Mouse (Mus musculus) hindbrain, embryonic 11.5 days (tissue): ENCODE results near the gene Gnaq. TPM values are rescaled to one million over a fixed set of nuclear protein-coding genes. Genes with fewer than 3 reads are reported as not detected.

ENCODE experiments used
- ATAC-seq: fragments of 200-750 bp; cut with Nextera tagmentation; 2 replicates; pipeline ENCODE4 v1.8.0; 2017; ENCODE audit warnings: mild to moderate bottlenecking, moderate TSS enrichment, moderate library complexity; ENCODE audit not compliant: low FRiP score
- DNase-seq: peaks from one replicate; pipeline ENCODE4 v3.0.0-alpha.2; 2015; ENCODE audit warnings: low spot score
- H3K27ac ChIP-seq: fragments of 300-500 bp; sonication (generic); 2 replicates; pipeline ENCODE4 v1.5.1; 2014; ENCODE audit warnings: mild to moderate bottlenecking, low read depth, low read length
- H3K27me3 ChIP-seq: fragments of 300-500 bp; sonication (generic); 2 replicates; pipeline ENCODE4 v1.6.1; 2014; ENCODE audit warnings: mild to moderate bottlenecking, low read length, moderate library complexity, mixed read lengths; ENCODE audit not compliant: control insufficient read depth, insufficient read depth
- H3K36me3 ChIP-seq: fragments of 300-500 bp; sonication (generic); 2 replicates; pipeline ENCODE4 v1.6.1; 2014; ENCODE audit warnings: mild to moderate bottlenecking, low read length, moderate library complexity, mixed read lengths; ENCODE audit not compliant: control insufficient read depth, insufficient read depth
- H3K4me1 ChIP-seq: fragments of 300-500 bp; sonication (generic); replicated peaks from 2 replicates; pipeline ENCODE4 v1.6.1; 2014; ENCODE audit warnings: low read length, mixed read lengths; ENCODE audit not compliant: control insufficient read depth, insufficient read depth
- H3K4me2 ChIP-seq: fragments of 300-500 bp; sonication (generic); replicated peaks from 2 replicates; pipeline ENCODE4 v1.6.1; 2014; ENCODE audit warnings: mild to moderate bottlenecking, low read depth, low read length
- H3K4me3 ChIP-seq: fragments of 300-500 bp; sonication (generic); 2 replicates; pipeline ENCODE4 v1.5.1; 2014; ENCODE audit warnings: low read depth, low read length
- H3K9ac ChIP-seq: fragments of 300-500 bp; sonication (generic); 2 replicates; pipeline ENCODE4 v1.6.1; 2014; ENCODE audit warnings: low read depth, low read length
- H3K9me3 ChIP-seq: fragments of 300-500 bp; sonication (generic); 2 replicates; pipeline ENCODE4 v1.6.1; 2016; ENCODE audit warnings: low read length; ENCODE audit not compliant: control insufficient read depth
- WGBS: fragments of 180-500 bp; shearing (Covaris S2); extraction: QIAGEN DNeasy Blood & Tissue Kit; methylation state at CpG from one replicate; pipeline ENCODE4 v1.1.7; 2014; 5-methylcytosine and 5-hydroxymethylcytosine counted together
- polyA plus RNA-seq: library from polyadenylated mRNA; unstranded; fragments of >200 nt; fragmentation: Nextera tagmentation; extraction: Ambion mirVana; gene quantifications from 2 replicates; pipeline ENCODE4 v1.2.1, GENCODE M21; 2014

Gene Gnaq
- polyA plus RNA-seq, 1 experiment from 2014 or later = 23.2 TPM

GRCm38 (mm10) chr19:16133721-16134570 is 1.3 kb downstream of the Gnaq start:
- H3K36me3 ChIP-seq = no peaks in the 10 kb centered on the region
- peak overlapping the region; percentile 99 for H3K9ac ChIP-seq
- no peaks in the 10 kb centered on the region for H3K4me1 ChIP-seq
- no peak for DNase-seq
- peak overlapping the region; percentile 99 for H3K27ac ChIP-seq
- H3K9me3 ChIP-seq = no peaks in the 10 kb centered on the region
- peak; percentile 52 for ATAC-seq
- H3K4me2 ChIP-seq = peak overlapping the region; percentile 35
- peak overlapping the region; percentile 89 for H3K4me3 ChIP-seq
- WGBS = 15% methylated on average over 22 of the region's 25 CpGs
- no peaks in the 10 kb centered on the region for H3K27me3 ChIP-seq

GRCm38 (mm10) chr19:16138064-16138580 is 5.5 kb downstream of the Gnaq start:
- H3K4me2 ChIP-seq = no peak overlapping the region
- DNase-seq = no peak

DNA sequence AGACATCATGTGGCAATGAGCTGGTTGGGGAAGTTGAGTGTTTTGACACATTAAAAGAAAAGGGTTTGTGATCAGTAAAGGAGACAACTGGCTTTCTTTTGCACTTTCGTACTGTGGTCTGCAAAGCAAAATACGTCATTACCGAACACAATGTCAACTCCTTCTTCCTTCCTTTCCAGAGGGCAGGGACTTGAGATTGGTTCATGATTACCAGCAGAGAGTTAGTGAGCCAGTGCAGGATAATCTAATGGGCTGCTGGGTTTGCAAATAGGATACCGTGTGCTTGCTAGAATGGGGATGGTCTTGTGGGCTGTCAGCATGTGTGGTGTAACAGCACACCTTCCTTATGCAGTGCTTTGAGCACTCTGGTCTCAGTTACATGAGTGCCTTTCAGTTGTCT is 8.1 kb downstream of the Gnaq start:
- H3K27me3 ChIP-seq = no peaks in the 10 kb centered on the region
- no peaks in the 10 kb centered on the region for H3K36me3 ChIP-seq
- no peak overlapping the region for H3K9ac ChIP-seq
- H3K9me3 ChIP-seq = no peaks in the 10 kb centered on the region
- no peak for ATAC-seq
- H3K4me1 ChIP-seq = peaks cover 2% of the 10 kb centered on the region; the same call in 1 of the 2 replicates
- H3K4me3 ChIP-seq = no peak overlapping the region
- H3K27ac ChIP-seq = no peak overlapping the region
- WGBS = 74% methylated on average over 4 of the region's 4 CpGs
- no peak for DNase-seq
- H3K4me2 ChIP-seq = no peak overlapping the region

More at GRCm38 (mm10) chr19:16138064-16138580, 5.5 kb downstream of the Gnaq start:
- ATAC-seq = no peak
- H3K9me3 ChIP-seq = no peaks in the 10 kb centered on the region
- H3K9ac ChIP-seq = no peak overlapping the region
- 84% methylated on average over 5 of the region's 5 CpGs for WGBS
- H3K36me3 ChIP-seq = no peaks in the 10 kb centered on the region
- peaks cover 2% of the 10 kb centered on the region; the same call in 1 of the 2 replicates for H3K4me1 ChIP-seq
- no peaks in the 10 kb centered on the region for H3K27me3 ChIP-seq
- no peak overlapping the region for H3K27ac ChIP-seq
- no peak overlapping the region for H3K4me3 ChIP-seq

DNA sequence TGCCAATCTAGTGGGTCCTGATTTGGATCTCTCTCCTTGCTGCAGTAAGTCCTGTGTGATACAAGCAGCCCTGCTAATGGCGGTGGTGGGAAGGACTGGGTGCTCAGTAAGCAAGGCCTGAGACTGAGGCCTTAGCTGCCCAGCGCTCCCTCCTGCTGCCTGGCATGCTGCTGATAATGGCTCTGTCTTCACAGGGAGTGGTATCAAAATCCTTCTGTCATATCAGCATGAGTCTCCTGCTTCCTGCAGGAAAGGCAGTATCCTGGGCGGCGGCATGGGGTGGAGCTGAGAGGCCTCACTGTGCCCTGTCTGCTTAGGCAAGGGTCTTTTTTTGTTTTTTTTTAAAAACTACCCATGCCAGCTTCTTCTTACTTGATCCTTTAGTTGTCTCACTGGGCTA is 9.2 kb downstream of the Gnaq start:
- Histone ChIP-seq H3K36me3 (no peaks in the 10 kb centered on the region), H3K27ac (no peak overlapping the region), H3K4me2 (no peak overlapping the region), H3K9ac (no peak overlapping the region), H3K4me3 (no peak overlapping the region), H3K4me1 (peaks cover 2% of the 10 kb centered on the region; the same call in 1 of the 2 replicates), H3K27me3 (no peaks in the 10 kb centered on the region), H3K9me3 (no peaks in the 10 kb centered on the region)
- WGBS = 80% methylated on average over 4 of the region's 4 CpGs
- DNase-seq (no peak), ATAC-seq (no peak)

DNA sequence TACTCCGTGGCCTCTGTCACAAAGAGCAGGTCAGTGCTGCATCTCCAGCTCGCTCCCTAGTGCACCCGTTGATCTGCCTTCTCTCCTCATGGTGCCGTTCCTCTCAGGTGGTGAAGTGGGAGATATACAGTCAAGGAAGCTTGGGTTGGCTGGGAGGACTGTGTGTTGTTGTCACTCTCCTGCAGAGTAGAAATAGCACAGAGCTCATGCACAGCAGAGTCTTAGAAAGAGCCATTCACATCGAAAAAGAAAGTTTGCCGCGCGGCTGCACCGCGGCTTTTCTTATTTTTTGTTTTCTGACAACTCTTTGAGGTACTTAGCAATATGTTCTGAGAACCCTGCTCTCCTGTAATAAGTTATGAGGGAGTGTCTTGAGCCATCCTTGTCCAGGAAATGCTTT is 10.4 kb downstream of the Gnaq start:
- H3K27ac ChIP-seq = no peak overlapping the region
- WGBS = 87% methylated on average over 10 of the region's 10 CpGs
- no peak for ATAC-seq

GRCm38 (mm10) chr19:16147446-16147845 is 14.8 kb downstream of the Gnaq start:
- H3K9me3 ChIP-seq = no peaks in the 10 kb centered on the region
- WGBS = 81% methylated on average over 6 of the region's 6 CpGs
- H3K36me3 ChIP-seq = no peaks in the 10 kb centered on the region
- H3K27me3 ChIP-seq = no peaks in the 10 kb centered on the region
- H3K4me2 ChIP-seq = no peak overlapping the region
- no peak overlapping the region for H3K27ac ChIP-seq
- H3K4me1 ChIP-seq = no peaks in the 10 kb centered on the region
- H3K4me3 ChIP-seq = no peak overlapping the region
- ATAC-seq = no peak
- no peak for DNase-seq
- H3K9ac ChIP-seq = no peak overlapping the region

More for the DNA sequence above, 10.4 kb downstream of the Gnaq start:
- H3K9me3 ChIP-seq = no peaks in the 10 kb centered on the region
- H3K4me2 ChIP-seq = no peak overlapping the region
- no peak for DNase-seq
- no peaks in the 10 kb centered on the region for H3K27me3 ChIP-seq
- no peak overlapping the region for H3K9ac ChIP-seq
- H3K36me3 ChIP-seq = no peaks in the 10 kb centered on the region
- peaks cover 2% of the 10 kb centered on the region; the same call in 1 of the 2 replicates for H3K4me1 ChIP-seq
- H3K4me3 ChIP-seq = no peak overlapping the region

- ATAC-seq (no peak), DNase-seq (no peak)
- Histone ChIP-seq H3K9me3 (no peaks in the 10 kb centered on the region), H3K36me3 (no peaks in the 10 kb centered on the region), H3K27me3 (no peaks in the 10 kb centered on the region), H3K27ac (no peak overlapping the region), H3K4me3 (no peak overlapping the region), H3K9ac (no peak overlapping the region), H3K4me1 (no peaks in the 10 kb centered on the region), H3K4me2 (no peak overlapping the region)
- WGBS = 94% methylated on average over 1 of the region's 1 CpGs
These were observed 16.5 kb downstream of the Gnaq start for GRCm38 (mm10) chr19:16149094-16149493.

- no peak for DNase-seq
- H3K27ac ChIP-seq = no peak overlapping the region
- H3K9ac ChIP-seq = no peak overlapping the region
- no peaks in the 10 kb centered on the region for H3K27me3 ChIP-seq
- ATAC-seq = no peak
- no peak overlapping the region for H3K4me3 ChIP-seq
- H3K9me3 ChIP-seq = no peaks in the 10 kb centered on the region
- no peaks in the 10 kb centered on the region for H3K36me3 ChIP-seq
- no peaks in the 10 kb centered on the region for H3K4me1 ChIP-seq
- no peak overlapping the region for H3K4me2 ChIP-seq
- WGBS = 86% methylated on average over 7 of the region's 7 CpGs
These were observed 17.7 kb downstream of the Gnaq start for GRCm38 (mm10) chr19:16150328-16150727.

DNA sequence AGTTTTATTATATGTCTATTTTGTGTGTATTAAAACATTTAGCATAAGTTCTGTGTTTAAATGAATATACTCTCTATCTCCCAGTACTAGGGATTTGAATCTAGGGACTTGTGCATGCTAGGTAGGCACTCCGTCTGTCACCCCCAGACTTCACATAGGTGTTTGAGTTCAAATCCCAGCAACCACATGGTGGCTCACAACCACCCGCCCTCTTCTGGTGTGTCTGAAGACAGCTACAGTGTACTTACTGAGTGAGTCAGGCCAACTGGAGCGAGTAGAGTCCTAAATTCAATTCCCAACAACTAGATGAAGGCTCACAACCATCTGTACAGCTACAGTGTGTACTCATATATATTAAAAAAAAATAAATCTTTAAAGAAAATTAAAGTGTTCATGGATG is 21.2 kb downstream of the Gnaq start:
- H3K9ac ChIP-seq = no peak overlapping the region
- no peaks in the 10 kb centered on the region for H3K4me1 ChIP-seq
- 97% methylated on average over 3 of the region's 3 CpGs for WGBS
- H3K4me3 ChIP-seq = no peak overlapping the region
- no peak for DNase-seq
- H3K4me2 ChIP-seq = no peak overlapping the region
- no peak for ATAC-seq
- no peaks in the 10 kb centered on the region for H3K36me3 ChIP-seq
- no peak overlapping the region for H3K27ac ChIP-seq
- H3K27me3 ChIP-seq = no peaks in the 10 kb centered on the region
- H3K9me3 ChIP-seq = no peaks in the 10 kb centered on the region
